Mouse (Mus musculus): ENCODE data around the gene App.

The App gene

DNA sequence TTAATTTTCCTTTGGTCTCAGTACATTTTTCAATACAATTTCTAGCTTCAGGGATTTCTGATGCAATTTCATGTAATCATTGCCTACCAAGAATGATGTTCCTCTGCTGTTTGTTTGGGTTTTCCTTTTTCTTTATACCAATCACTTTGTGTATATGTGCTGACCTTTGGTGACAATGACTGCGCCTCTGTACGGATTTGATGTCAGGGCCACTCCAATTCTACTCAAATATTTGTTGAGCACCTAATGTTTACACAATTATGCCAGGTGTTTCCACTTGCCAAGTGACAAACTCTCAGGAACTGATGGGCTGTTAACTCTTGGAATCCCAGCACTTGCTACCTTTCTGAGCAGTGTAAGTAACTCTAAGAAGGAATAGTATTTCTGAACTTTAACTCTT, 98.2 kb downstream of the App start:
- no peak for DNase-seq (ENCODE audit: low spot score)

DNA sequence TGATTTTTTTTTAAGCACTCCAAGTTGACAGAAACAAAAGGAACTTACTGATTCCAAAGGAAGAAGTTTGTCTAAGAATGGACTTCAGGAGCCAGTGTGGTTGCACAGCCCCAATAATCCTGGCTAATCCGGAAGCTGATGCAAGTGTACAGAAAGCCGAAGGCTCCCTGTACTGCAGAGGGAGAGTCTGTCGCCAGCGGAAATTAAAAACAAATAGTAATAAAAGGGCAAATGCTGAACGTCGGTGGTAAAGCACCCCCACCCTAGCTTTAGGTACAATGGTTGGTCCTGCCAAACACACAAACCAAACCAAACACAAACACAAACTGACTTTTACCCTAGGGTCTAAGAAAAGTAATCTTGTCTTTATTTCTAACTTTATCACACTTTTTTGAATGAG, 98.7 kb downstream of the App start:
- DNase-seq (ENCODE audit: low spot score): no peak

DNA sequence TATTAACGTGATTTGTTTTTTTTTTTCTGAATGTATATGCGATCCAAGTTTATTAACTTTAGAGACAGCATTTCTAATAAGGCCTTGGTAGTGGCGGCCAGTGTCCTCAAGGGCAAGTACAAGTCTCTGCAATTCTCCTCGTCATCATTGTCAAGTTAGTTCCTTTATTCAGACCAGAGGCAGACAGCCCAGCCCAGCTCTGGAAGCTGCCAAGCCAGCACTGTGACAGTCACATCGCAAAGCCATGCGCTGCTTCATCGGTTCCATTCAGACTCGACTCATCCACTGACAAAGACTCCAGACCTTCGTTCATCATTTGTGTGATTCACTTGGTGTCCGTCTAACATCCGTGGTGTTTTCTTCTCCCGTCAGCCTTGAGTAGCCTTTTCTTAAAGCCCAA, 100.9 kb downstream of the App start:
- no peak for DNase-seq (ENCODE audit: low spot score)

DNA sequence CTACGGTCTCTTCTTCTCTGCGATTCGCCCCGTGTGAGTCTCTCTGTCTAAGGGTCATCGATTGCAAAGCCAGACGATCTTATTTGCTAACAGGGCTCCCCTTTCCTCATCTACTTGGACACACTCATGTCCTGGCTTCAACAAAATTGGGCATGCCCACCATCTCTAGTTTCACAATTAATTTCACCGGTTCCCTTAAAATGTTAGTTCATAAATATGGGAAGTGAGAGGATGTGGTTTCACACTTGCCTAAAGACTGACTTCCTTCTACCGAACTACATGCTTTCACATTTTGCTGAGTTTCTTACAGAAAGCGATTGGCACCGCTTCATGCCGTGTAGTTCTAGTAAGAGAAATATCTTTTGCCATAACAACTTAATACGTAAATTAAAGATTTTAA, 101.8 kb downstream of the App start:
- DNase-seq (ENCODE audit: low spot score): no peak

DNA sequence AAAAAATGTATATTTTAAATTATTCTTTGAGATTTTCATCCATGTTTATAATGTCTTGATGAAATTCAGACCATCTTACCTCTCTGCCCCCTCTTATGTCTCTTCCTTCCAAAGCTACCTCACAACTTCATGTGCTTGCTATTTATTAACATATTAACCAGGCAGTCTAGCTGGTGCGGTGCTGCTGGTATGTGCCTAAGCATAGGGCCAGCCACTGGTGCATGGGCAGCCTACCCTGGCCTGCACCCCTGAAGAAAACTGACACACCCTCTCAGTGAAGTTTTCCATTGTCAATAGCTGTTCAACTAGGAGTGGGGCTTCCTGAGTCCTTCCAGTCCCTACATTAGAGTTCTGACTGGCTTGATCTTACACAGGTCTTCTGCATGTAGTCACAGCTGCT, 102.3 kb downstream of the App start:
- DNase-seq (ENCODE audit: low spot score): no peak

DNA sequence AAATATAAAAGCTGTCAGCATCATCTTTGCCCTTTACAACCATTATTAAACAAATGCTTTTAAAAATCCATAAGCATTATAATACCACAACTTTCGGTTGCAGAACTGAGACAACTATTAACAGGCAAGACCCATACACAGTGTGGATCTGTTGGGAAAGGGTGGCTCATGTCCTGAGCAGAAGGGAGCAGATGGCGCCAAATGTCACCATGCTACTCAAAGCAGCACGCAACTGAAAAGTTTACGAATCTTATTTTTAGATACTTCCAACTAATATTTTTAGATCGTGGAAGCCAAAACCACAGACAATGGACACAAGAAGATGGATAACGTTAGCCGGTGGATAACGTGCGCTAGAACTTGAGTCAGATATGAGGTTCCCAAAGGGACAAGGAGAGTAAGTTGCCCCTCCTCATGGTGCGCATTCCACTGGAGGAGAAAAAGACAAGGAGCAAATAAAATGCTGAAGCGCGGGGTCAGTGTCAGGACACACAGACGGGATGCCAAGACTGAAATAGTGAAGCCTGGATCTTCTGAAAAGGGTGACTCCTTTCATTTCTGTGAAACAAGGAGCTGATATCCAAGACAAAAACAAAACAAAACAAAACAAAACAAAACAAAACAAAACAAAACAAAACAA, 106.2 kb downstream of the App start:
- DNase-seq (ENCODE audit: low spot score): no peak

DNA sequence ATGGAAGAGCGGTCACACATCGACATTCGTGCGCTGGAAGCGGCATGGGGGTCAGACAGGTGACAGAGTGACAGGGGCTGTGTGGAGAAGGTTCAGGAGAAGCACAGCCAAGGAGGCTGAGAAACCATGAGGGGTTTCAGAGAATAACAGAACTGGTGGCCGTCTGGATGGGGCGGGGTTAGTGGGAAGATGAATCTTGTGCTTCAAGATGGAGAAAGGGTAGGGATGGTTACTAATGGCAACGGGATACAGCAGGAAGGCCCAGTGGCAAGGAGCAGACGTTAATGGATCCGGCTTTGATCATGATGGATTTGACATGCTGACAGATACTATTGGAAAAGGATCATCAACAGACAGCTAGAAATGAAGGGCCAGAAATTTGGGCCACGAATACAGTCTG, 107.3 kb downstream of the App start:
- no peak for DNase-seq (ENCODE audit: low spot score)

DNA sequence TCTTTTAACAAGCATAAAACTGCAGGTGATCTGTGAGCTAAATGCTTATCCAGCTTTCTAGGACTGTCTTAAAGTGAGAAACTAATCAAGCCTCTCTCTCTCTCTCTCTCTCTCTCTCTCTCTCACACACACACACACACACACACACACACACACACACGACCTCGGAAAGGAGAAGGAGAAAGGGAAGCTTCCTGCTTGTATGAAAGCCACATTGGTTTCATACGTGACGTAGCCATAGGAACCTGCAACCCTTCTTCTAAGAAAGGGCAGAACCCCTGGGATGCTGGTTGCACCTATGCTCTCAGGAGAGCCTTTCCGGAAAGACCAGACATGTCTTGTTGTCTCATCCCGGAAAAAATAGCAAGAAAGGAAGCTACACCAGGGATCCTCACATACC, 108.8 kb downstream of the App start:
- no peak for DNase-seq (ENCODE audit: low spot score)

DNA sequence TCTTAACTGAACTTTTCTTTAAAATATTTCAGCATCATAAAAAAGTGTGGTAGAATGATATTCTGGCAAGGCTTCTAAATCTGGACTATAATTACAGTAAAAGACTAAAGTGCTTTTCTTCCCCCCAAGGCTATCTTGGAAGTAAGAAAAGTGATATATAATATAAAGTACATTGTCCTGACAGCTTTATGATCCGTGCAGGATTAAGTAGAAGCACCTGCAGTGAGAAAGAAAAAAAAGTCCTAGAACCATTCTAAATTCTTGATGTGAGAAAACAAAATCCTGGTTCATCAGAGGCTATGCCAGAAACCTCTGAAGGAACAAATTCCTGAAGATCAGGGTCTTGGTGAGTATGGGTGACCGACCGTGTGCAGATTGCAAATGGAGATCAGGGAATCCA, 110.8 kb downstream of the App start:
- DNase-seq (ENCODE audit: low spot score): no peak

DNA sequence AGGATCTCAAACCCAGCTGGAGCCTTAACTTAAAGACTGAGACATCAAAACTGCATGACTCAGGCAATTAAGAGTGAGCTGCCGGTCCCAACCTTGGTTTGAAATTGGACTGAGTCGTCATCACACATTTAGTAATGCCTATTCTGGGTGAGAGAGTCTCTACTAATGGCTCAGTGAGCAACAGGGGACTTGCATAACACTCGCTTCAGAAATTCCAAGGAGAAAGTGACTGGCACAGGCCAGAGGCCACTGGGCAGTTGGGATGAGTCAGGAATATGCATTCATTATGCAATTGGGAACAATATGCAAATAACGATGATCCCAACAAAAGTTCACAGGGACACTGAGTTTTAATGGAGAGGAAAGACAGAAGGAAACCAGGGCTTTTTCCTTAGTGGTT, 111.8 kb downstream of the App start:
- DNase-seq (ENCODE audit: low spot score): no peak

DNA sequence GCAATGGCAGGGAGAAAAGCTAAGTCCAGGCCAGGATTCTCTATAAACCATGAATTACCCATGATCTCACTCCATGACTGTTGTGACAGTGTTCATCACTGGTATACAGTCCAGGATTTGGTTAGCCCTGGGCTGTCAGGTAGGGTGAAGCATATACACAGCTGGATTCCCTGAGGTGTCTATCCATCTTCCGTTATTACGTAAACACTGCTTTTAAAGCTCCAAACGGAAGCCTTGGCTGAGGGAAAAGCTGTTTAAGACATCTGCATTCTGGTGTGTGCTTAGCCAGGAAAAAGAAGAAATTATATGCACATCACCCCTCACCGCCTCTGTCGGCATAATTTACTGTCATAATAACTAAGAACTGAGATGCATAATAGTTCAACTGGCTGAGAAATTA, 115.4 kb downstream of the App start:
- no peak for DNase-seq (ENCODE audit: low spot score)

DNA sequence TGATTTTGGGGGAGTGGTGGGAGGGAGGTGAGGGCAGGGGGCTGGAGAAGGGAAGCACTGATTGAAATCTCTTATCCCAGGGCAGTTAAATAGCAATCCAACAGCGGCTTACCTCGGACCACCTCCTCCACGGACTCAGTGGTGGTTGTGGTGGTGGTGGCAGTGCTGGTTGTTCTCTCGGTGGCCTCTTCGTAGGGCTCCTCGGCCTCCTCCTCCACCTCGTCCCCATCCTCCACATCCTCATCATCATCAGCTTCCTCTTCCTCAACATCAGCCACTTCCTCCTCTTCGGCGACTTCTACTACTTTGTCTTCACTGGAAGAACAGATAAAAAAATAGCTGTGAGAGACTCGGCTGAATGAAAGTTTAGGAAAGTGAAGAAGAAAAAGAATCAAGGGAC, 117.4 kb downstream of the App start:
- DNase-seq (ENCODE audit: low spot score): no peak

DNA sequence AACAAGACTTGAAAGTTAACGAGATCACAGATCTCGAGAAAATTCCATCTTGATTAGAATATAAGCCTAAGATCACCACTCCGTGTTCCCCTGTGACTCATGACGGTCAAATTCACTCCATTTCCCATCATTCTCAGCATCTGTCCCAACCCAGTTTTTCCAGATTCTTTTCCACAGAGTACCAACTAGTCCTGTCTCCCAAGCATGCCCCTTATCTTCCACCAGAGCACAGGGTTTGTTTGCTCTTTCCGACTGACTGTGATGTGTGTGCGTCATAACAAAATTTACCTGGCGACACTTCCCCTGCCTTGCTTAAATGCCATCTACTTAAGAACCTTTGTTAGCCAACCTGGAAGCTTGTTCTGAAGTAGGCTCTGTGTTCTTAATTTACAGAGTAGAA, 119.6 kb downstream of the App start:
- DNase-seq (ENCODE audit: low spot score): no peak

DNA sequence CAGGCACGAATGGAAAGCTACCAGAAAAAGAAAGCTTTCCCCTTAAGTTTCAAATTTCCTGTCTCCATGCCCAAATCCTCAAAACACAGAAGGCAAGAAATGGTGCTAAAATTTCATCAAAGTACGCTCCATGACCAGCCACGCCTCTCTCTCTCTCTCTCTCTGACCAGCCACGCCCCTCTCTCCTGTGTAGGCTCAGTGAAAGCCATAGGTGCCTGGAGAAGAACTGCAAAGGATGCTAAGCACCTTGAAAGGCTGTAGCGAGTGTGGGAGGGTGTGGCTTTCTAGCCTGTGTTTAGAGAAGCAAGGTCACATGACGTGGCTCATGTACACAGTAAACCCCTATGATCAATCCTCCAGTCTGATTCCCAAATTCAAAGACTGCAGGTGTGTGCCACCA, 126.3 kb downstream of the App start:
- no peak for DNase-seq (ENCODE audit: low spot score)

DNA sequence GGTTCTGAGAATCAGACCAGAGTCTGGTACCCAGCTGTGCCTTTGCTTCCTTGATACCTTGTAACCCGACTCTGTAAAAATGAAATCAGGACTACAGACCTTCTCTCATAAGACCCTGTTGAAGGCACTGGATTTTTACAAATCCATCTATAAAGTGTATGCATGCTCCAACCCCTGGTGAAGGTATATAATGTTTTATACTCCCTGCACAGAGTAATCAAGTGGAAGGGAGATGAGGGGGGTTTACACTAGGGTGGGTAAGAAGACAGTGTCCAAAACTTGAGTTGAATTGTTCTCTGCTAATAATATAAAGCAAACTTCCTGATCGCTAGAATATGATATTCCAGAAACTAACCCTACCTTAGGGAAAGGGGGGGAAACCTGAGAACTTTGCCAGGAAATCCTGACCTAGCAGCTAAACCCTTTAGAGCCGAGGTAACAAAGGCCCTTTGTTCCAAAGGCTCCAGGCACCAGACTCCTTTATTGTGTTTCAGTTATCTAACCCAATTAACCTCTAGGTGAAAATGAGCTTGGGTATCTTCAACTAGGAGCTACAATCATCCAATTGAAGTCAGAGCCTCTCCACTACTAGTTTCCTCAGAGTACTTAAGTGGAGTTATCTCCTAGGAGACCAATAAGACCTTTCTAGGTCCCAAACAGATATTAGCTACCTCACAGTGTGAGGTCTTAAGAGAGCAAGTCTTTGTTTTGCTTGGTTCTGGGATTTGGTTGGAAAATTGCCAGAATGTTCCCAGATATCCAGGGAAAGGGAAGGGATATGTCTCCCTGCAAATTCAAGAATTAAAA, 132.2 kb downstream of the App start:
- DNase-seq (ENCODE audit: low spot score): no peak

DNA sequence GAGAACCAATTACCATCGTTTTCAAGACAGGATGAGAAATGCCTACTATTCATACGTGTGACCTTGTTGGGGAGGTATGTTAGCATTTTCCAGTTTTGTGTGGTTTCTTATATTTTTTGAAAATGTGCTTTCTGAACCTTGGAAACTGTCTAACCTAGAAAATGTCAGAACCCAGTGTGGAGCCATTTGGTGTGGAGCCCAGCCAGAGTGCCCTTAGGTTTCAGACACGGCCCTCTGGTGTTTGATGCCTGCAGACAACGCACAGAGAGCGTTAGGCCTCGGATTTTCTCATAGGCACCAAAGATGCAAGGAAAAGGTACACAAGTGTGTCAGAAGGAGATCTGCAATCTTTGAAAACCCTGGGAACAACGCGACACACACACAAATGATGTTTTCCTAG, 134.8 kb downstream of the App start:
- DNase-seq (ENCODE audit: low spot score): no peak

DNA sequence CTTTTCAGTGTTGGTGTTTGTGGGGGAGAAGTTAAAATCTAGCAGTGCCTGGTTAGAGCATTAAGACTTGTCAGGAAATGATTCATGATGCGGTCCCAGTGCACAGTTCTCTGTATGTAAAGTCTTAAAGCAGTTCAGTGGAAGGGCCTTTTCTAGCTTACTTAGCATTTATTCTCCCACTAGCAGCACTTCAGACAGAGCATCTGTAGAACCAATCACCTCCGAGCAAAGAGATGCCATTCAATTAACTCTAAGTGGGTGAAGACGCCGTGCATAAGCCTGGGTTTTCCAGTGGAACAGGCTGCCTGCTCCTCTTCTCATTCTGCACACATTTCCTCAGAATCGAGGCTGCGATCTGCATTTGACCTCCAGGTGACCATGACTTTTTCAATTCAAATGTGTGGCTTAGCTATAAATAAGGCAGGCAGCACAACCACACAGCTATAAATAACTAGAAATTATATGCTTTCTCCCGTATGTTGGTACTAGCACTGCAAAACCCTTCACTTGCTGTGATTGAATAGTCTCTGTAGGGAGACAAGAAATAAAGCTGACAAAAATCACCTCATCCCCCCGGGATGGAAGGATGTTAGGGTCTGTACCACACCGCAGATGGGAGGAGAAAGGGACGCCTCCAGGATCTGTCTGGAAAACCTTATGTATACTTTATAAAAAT, 135.5 kb downstream of the App start:
- no peak for DNase-seq (ENCODE audit: low spot score)

DNA sequence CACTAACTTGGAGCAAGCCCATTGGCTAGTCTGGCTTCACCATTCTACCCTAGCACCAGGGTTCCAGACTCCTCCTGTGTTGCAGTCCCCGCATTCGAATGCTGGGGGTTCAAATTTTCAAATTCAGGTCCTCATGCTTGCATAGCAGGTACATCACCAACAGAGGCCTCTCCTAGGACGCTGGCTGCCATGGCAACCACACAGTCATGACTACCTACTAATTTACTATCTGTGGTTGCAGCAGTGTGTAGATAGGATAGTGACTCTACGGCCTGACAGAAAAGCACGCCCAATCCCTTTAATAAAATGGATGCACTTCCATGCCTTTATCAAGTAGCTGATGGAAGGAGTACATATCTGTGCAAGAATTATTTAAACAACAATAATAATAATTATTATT, 137.8 kb downstream of the App start:
- no peak for DNase-seq (ENCODE audit: low spot score)

DNA sequence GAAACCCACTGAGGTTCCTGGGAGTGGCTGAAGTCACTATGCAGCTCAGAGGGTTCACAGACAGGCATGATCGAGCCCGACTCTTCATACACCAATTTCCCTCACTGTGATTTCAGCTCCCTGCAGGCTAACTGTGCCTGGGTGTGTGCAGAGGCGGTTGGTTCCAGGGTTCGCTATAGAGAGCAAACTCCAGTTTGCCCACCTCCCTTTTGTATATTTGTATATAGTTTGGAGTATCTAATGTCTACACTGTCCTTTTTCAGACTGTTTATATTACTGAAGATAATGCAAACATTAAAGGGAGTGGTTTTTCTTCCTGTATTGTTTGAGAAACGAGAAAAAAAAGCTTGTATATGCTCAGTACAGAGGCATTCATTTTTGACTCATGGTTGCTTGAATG, 139.8 kb downstream of the App start:
- no peak for DNase-seq (ENCODE audit: low spot score)

DNA sequence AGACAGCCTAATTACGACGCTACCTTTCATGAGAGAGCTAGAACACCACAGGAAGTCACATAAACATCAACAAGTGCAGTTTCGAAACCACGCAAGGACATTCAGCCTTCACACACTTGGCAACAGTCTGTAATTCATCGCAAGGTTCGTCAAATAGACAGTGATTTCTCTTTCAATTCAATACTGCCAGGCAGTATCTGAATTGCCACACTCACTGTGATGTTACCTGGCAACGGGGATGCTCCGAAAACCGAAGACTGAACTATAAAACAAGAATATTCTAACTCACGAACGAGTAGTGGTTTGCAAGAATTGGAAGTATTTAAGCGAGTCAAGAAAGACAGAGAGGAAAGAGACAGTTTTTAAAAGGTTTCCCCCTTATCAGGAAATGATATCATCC, 142.8 kb downstream of the App start:
- DNase-seq (ENCODE audit: low spot score): no peak

DNA sequence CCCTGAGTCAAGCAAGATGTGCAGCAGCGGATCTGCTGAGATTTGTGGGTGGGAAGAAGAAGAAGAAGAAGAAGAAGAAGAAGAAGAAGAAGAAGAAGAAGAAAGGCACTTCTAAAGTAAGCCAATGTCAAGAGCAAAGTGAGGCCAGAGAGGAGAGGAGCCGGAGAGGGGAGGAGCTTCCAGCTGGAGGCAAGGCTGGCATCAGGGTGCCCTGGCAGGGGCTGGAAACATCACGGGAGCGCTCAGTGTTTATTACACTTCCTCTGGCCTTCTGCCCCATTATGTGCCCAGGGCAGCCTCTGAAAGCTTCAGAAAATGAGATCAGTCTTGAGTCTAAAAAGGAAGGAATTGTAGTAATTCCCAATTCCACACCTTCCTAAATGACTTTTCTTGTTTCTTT, 145.2 kb downstream of the App start:
- no peak for DNase-seq (ENCODE audit: low spot score)

DNA sequence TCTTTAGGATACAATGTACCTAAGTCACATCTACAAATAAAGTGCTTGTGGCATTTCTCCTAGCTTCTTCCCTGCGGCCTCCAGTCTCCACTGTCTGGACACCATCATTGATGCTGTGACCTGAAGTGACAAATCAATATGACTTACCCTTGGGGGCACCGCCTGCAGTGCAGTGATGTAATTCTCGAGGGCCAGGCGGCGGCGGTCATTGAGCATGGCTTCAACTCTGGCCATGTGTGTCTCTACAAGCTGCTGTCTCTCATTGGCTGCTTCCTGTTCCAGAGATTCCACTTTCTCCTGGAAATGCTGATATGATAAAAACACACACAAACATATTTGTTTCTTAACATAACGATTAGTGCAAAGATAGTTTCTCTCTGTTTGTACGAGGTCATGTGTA, 148.9 kb downstream of the App start:
- no peak for DNase-seq (ENCODE audit: low spot score)

DNA sequence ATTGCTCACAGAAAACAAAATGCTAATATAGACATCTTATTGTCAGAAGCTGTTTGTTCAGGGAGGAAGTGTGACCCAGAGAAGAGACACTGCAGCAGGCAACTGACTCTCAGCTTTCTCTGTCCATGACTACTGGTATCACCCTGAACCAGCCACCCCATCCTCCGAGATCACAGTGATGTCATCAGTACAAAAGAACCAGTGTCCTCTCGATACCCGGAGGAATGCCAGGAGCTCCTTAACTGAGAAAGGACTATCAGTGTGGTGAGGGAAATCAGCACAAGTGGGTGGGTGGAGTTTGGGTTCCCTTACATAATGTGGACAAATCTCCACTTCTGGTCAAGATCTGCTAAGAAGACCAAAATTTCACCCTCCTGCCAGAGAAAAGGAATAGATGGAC, 150.5 kb downstream of the App start:
- no peak for DNase-seq (ENCODE audit: low spot score)
